Mouse (Mus musculus): ENCODE measurements around the gene Arl4d. TPM values are rescaled to one million over a fixed set of nuclear protein-coding genes. Genes with fewer than 3 reads are reported as not detected.

The Arl4d gene
- polyA plus RNA-seq, 1 experiment from 2014 or later = 36.5 TPM

GRCm38 (mm10) chr11:101687351-101688301 lies 22.3 kb downstream of the Arl4d start:
- 29% methylated on average over 13 of the region's 13 CpGs for WGBS
- H3K9ac ChIP-seq (replicated peaks; ENCODE audit: low read depth, low read length) = peak overlapping the region; percentile 3; the same call in 1 of the 2 replicates

GRCm38 (mm10) chr11:101689701-101690113 lies 24.4 kb downstream of the Arl4d start:
- peak; percentile 84 for ATAC-seq
- Histone ChIP-seq H3K9me3 (ENCODE audit: control insufficient read depth, low read length) (no peaks in the 10 kb centered on the region), H3K4me2 (ENCODE audit: low read length) (peak overlapping the region; percentile 9; the same call in 1 of the 2 replicates), H3K27me3 (replicated peaks; ENCODE audit: control insufficient read depth, insufficient read depth, low read length) (no peaks in the 10 kb centered on the region), H3K27ac (ENCODE audit: low read length) (peak overlapping the region; percentile 96), H3K4me3 (replicated peaks; ENCODE audit: low read length) (no peak overlapping the region), H3K36me3 (ENCODE audit: control insufficient read depth, insufficient read depth) (no peaks in the 10 kb centered on the region), H3K4me1 (replicated peaks; ENCODE audit: control insufficient read depth, insufficient read depth, low read length) (peaks cover 40% of the 10 kb centered on the region), H3K9ac (replicated peaks; ENCODE audit: low read depth, low read length) (no peak overlapping the region)
- WGBS = 19% methylated on average over 10 of the region's 10 CpGs

More at GRCm38 (mm10) chr11:101687351-101688301, 22.3 kb downstream of the Arl4d start:
- peaks cover 40% of the 10 kb centered on the region for H3K4me1 ChIP-seq (replicated peaks; ENCODE audit: control insufficient read depth, insufficient read depth, low read length)
- no peaks in the 10 kb centered on the region for H3K27me3 ChIP-seq (replicated peaks; ENCODE audit: control insufficient read depth, insufficient read depth, low read length)
- H3K4me2 ChIP-seq (ENCODE audit: low read length) = peak overlapping the region; percentile 23
- H3K27ac ChIP-seq (ENCODE audit: low read length) = peak overlapping the region; percentile 88
- H3K9me3 ChIP-seq (ENCODE audit: control insufficient read depth, low read length) = no peaks in the 10 kb centered on the region
- H3K4me3 ChIP-seq (replicated peaks; ENCODE audit: low read length) = no peak overlapping the region
- ATAC-seq = peak; percentile 65
- no peaks in the 10 kb centered on the region for H3K36me3 ChIP-seq (ENCODE audit: control insufficient read depth, insufficient read depth)

GRCm38 (mm10) chr11:101690326-101690725 lies 25.0 kb downstream of the Arl4d start:
- WGBS = 55% methylated on average over 5 of the region's 5 CpGs
- no peak overlapping the region for H3K4me3 ChIP-seq (replicated peaks; ENCODE audit: low read length)
- no peaks in the 10 kb centered on the region for H3K36me3 ChIP-seq (ENCODE audit: control insufficient read depth, insufficient read depth)
- no peak overlapping the region for H3K4me2 ChIP-seq (ENCODE audit: low read length)
- peaks cover 43% of the 10 kb centered on the region for H3K4me1 ChIP-seq (replicated peaks; ENCODE audit: control insufficient read depth, insufficient read depth, low read length)
- H3K27me3 ChIP-seq (replicated peaks; ENCODE audit: control insufficient read depth, insufficient read depth, low read length) = no peaks in the 10 kb centered on the region
- H3K9me3 ChIP-seq (ENCODE audit: control insufficient read depth, low read length) = no peaks in the 10 kb centered on the region
- H3K27ac ChIP-seq (ENCODE audit: low read length) = peak overlapping the region; percentile 96
- H3K9ac ChIP-seq (replicated peaks; ENCODE audit: low read depth, low read length) = no peak overlapping the region
- ATAC-seq = no peak

DNA sequence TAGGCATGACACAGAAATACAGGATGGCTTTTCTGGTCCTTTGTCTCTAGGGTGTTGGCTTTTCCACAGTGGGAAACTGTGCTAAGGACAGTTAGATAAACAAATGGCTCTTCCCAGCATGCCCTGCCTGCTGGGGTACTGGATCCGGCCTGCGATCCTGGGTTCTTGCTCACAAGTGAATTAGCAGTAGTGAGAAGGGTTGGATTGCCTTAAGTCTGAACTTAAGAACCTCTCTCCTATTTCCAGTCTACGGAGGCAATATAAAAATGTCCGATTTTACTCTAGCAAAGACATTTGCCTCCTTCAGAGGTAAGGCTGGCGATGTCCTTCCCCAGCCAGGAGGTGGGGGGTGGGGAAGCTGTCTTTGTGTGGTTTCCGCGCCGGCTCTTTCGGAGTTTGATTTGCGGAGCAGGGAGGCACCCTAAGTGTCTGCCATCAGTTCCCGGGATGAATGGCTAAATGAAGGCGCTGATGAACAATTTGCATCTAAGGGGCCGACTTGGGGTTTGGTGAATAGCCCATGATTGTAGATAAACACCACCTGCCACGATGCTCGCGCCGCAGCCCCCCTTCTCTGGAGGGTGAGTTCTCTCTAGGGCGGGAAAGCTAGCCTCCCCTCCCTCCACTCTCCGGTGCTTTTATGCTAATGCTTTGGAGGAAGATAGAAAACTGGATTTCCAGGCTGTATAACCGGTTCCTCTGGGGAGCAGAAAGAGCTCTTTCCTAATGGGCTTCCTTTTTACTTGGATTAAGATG lies 30.7 kb downstream of the Arl4d start:
- Histone ChIP-seq H3K27me3 (replicated peaks; ENCODE audit: control insufficient read depth, insufficient read depth, low read length) (no peaks in the 10 kb centered on the region), H3K4me2 (ENCODE audit: low read length) (peak overlapping the region; percentile 51), H3K27ac (ENCODE audit: low read length) (peak overlapping the region; percentile 96), H3K9me3 (ENCODE audit: control insufficient read depth, low read length) (no peaks in the 10 kb centered on the region), H3K36me3 (ENCODE audit: control insufficient read depth, insufficient read depth) (no peaks in the 10 kb centered on the region), H3K4me3 (replicated peaks; ENCODE audit: low read length) (peak overlapping the region; percentile 27), H3K4me1 (replicated peaks; ENCODE audit: control insufficient read depth, insufficient read depth, low read length) (peaks cover 36% of the 10 kb centered on the region), H3K9ac (replicated peaks; ENCODE audit: low read depth, low read length) (peak overlapping the region; percentile 51)
- under 1% methylated on average over 20 of the region's 20 CpGs for WGBS
- peak; percentile 96 for ATAC-seq

GRCm38 (mm10) chr11:101697156-101697861 lies 32.0 kb downstream of the Arl4d start:
- Histone ChIP-seq H3K4me3 (replicated peaks; ENCODE audit: low read length) (no peak overlapping the region), H3K9me3 (ENCODE audit: control insufficient read depth, low read length) (no peaks in the 10 kb centered on the region), H3K27me3 (replicated peaks; ENCODE audit: control insufficient read depth, insufficient read depth, low read length) (no peaks in the 10 kb centered on the region), H3K9ac (replicated peaks; ENCODE audit: low read depth, low read length) (no peak overlapping the region), H3K27ac (ENCODE audit: low read length) (peak overlapping the region; percentile 96), H3K36me3 (ENCODE audit: control insufficient read depth, insufficient read depth) (no peaks in the 10 kb centered on the region), H3K4me1 (replicated peaks; ENCODE audit: control insufficient read depth, insufficient read depth, low read length) (peaks cover 31% of the 10 kb centered on the region), H3K4me2 (ENCODE audit: low read length) (no peak overlapping the region)
- WGBS = 91% methylated on average over 9 of the region's 9 CpGs
- no peak for ATAC-seq

DNA sequence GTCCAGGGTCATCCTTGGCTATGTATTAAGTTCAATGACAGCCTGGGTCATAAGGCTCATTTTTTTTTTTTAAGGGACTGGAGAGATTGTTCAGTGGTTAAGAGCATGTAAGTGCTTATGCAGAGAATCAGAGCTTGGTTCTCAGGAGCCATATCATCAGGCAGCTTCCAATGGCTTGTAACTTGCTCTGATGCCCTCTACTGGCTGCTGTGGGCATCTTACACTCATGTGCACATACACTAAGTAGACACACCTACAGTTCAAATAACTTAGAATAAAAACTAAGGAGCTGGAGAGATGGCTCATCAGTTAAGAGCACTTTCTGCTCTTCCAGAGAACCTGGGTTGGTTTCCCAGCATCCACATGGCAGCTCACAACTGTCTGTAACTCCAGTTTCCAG lies 32.8 kb downstream of the Arl4d start:
- Histone ChIP-seq H3K4me3 (replicated peaks; ENCODE audit: low read length) (no peak overlapping the region), H3K27ac (ENCODE audit: low read length) (peak overlapping the region; percentile 96), H3K27me3 (replicated peaks; ENCODE audit: control insufficient read depth, insufficient read depth, low read length) (no peaks in the 10 kb centered on the region), H3K36me3 (ENCODE audit: control insufficient read depth, insufficient read depth) (no peaks in the 10 kb centered on the region), H3K4me2 (ENCODE audit: low read length) (no peak overlapping the region), H3K9ac (replicated peaks; ENCODE audit: low read depth, low read length) (no peak overlapping the region), H3K9me3 (ENCODE audit: control insufficient read depth, low read length) (no peaks in the 10 kb centered on the region), H3K4me1 (replicated peaks; ENCODE audit: control insufficient read depth, insufficient read depth, low read length) (peaks cover 31% of the 10 kb centered on the region)
- ATAC-seq = no peak

DNA sequence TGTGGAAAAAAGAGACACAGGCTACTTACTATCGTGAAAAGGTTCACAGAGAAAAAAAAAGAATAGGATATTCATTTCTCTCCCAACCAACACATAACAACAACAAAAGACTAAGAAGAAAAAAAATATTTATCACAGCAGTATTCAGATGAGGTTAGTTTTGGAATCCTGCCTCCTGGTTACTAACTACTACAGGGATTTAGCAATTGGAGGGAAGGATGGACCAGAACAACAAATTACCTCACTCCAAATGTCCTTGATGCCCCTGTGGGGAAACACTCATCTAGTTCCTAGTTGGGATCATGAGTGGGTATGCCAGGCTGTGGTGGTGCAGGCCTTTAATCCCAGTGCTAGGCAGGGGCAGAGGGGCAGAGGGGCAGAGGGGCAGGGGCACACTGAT lies 34.2 kb downstream of the Arl4d start:
- Histone ChIP-seq H3K4me2 (ENCODE audit: low read length) (no peak overlapping the region), H3K4me1 (replicated peaks; ENCODE audit: control insufficient read depth, insufficient read depth, low read length) (peaks cover 31% of the 10 kb centered on the region), H3K4me3 (replicated peaks; ENCODE audit: low read length) (no peak overlapping the region), H3K9ac (replicated peaks; ENCODE audit: low read depth, low read length) (no peak overlapping the region), H3K27me3 (replicated peaks; ENCODE audit: control insufficient read depth, insufficient read depth, low read length) (no peaks in the 10 kb centered on the region), H3K27ac (ENCODE audit: low read length) (no peak overlapping the region), H3K36me3 (ENCODE audit: control insufficient read depth, insufficient read depth) (no peaks in the 10 kb centered on the region), H3K9me3 (ENCODE audit: control insufficient read depth, low read length) (no peaks in the 10 kb centered on the region)
- WGBS = 83% methylated on average over 1 of the region's 1 CpGs
- ATAC-seq = no peak

DNA sequence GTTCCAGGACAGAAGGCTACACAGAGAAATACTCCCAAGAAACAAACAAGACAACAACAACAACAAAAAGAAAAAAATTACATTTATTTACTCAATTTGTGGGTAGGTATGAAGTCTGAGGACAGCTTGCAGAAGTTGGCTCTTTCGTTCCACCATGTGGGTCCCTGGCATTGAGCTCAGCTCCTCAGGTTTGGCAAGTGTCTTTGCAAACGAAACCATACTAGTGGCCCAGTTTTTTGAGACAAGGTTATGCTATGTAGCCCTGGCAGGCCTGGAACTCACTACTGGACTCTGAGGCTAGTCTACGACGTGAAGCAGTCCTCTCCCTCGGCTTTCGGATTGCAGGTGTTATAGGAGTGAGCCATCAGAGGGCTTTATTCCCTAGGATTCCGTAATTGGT lies 34.6 kb downstream of the Arl4d start:
- no peak for ATAC-seq
- Histone ChIP-seq H3K27me3 (replicated peaks; ENCODE audit: control insufficient read depth, insufficient read depth, low read length) (no peaks in the 10 kb centered on the region), H3K4me1 (replicated peaks; ENCODE audit: control insufficient read depth, insufficient read depth, low read length) (peaks cover 31% of the 10 kb centered on the region), H3K36me3 (ENCODE audit: control insufficient read depth, insufficient read depth) (no peaks in the 10 kb centered on the region), H3K4me2 (ENCODE audit: low read length) (no peak overlapping the region), H3K9me3 (ENCODE audit: control insufficient read depth, low read length) (no peaks in the 10 kb centered on the region), H3K9ac (replicated peaks; ENCODE audit: low read depth, low read length) (no peak overlapping the region), H3K4me3 (replicated peaks; ENCODE audit: low read length) (no peak overlapping the region), H3K27ac (ENCODE audit: low read length) (peak overlapping the region; percentile 48; the same call in 1 of the 2 replicates)
- WGBS = 66% methylated on average over 7 of the region's 7 CpGs

All from forebrain, embryonic 16.5 days (tissue).